Mouse (Mus musculus): ENCODE results near the gene Mcm2.

- TF ChIP-seq CTCF (IDR thresholded peaks at IDR 0.05; ENCODE audit: control insufficient read depth, insufficient read depth, insufficient read length): no peak
- no peak for TF ChIP-seq CEBPB (IDR thresholded peaks at IDR 0.05; ENCODE audit: low read depth)
- no peak for TF ChIP-seq MAX (IDR thresholded peaks at IDR 0.05)
- TF ChIP-seq USF1 (IDR thresholded peaks at IDR 0.05; ENCODE audit: low read depth): no peak
- TF ChIP-seq MYOG (IDR thresholded peaks at IDR 0.05; ENCODE audit: control insufficient read depth, extremely low read depth, insufficient read length): no peak
These were observed 35.6 kb upstream of the Mcm2 start for GRCm38 (mm10) chr6:88934132-88934531.

Measured in C2C12 (cell line).